Mouse (Mus musculus) bone marrow, adult 2 months (tissue): Measurements from ENCODE around the gene Rrn3. TPM values are rescaled to one million over a fixed set of nuclear protein-coding genes. Genes with fewer than 3 reads are reported as not detected.

Experiments used
- H3K27ac ChIP-seq: fragments of 200-500 bp; 2 replicates; pipeline ENCODE4 v1.5.1; 2012; ENCODE audit warnings: low read depth, mild to moderate bottlenecking, control low read depth, inconsistent platforms, low read length; ENCODE audit not compliant: control insufficient read depth, poor library complexity, insufficient read depth
- H3K4me1 ChIP-seq: fragments of 200-500 bp; 2 replicates; pipeline ENCODE4 v1.6.1; 2011; ENCODE audit warnings: low read length; ENCODE audit not compliant: control insufficient read depth, insufficient read depth
- H3K4me3 ChIP-seq: fragments of 200-500 bp; replicated peaks from 2 replicates; pipeline ENCODE3; 2011; ENCODE audit warnings: mild to moderate bottlenecking, low read depth, low read length, control low read depth; ENCODE audit not compliant: control insufficient read depth
- CTCF ChIP-seq: fragments of 200-500 bp; IDR thresholded peaks from 2 replicates; pipeline ENCODE4 v1.5.1; 2011; ENCODE audit warnings: low read length, control low read depth; ENCODE audit not compliant: control insufficient read depth, insufficient read depth
- POLR2A ChIP-seq: fragments of 200-500 bp; IDR thresholded peaks from 2 replicates; pipeline ENCODE4 v1.6.1; 2011; ENCODE audit warnings: low read depth, mild to moderate bottlenecking, control low read depth, low read length, borderline replicate concordance; ENCODE audit not compliant: control insufficient read depth
- WGBS: fragments of 180-500 bp; shearing (Covaris S2); methylation state at CpG from one replicate; pipeline ENCODE4 v1.1.7; 2018; 5-methylcytosine and 5-hydroxymethylcytosine counted together
- polyA plus RNA-seq: library from polyadenylated mRNA; stranded (reverse); fragments of >200 nt; gene quantifications from 2 replicates; pipeline ENCODE4 v1.2.4, GENCODE M21; 2011; ENCODE audit warnings: low replicate concordance; ENCODE audit not compliant: missing spikeins, insufficient read depth, insufficient read length

Rrn3 gene
- polyA plus RNA-seq, 1 experiment: 20.5 TPM

DNA sequence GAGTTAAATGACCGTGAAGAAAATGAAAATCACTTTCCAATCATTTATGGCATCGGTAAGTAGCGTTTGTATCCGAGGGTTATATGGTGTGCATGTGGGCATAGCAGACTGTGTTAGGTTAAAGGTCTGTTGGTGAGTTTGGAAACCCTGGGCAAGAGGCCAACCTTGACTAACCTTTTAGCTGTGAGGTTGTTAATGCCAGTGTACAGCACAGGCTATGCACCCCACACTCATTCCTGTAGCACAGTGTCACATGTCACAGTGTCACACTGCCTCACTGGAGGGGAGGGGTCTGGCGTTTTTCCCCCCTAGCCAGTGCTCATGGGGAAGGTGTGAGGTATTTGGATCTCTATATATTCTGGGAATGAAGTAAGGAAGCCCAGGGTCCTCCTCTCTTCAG, 51.1 kb downstream of the Rrn3 start:
- Histone ChIP-seq H3K27ac (no peak overlapping the region), H3K4me3 (no peak overlapping the region), H3K4me1 (no peaks in the 10 kb centered on the region)
- 80% methylated on average over 5 of the region's 5 CpGs for WGBS
- no peak for TF ChIP-seq CTCF
- no peak for TF ChIP-seq POLR2A

- Histone ChIP-seq H3K4me3 (no peak overlapping the region), H3K27ac (no peak overlapping the region), H3K4me1 (no peaks in the 10 kb centered on the region)
- WGBS: 91% methylated on average over 5 of the region's 5 CpGs
- no peak for TF ChIP-seq POLR2A
- TF ChIP-seq CTCF: no peak
These were observed 53.9 kb downstream of the Rrn3 start for GRCm38 (mm10) chr16:13834382-13834781.

DNA sequence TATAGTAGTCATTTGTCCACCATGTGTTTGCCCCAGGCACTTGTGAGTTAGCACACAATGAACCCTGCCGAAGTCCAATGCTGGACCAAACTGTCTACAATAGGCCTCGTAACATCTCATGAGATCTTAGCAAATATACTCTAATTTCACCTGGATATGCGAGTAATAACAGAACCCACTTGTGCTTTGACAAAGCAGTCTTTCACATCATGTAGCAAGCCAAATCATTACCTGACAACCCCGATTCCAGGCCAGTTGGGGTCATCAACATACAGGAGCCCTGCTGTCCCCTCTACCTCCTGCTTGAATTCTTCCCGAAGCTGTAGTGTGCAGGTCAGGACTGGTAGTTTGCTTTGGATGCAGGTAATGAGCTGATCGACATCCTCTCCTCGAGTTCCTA, 59.5 kb downstream of the Rrn3 start:
- H3K27ac ChIP-seq: no peak overlapping the region
- no peak for TF ChIP-seq POLR2A
- TF ChIP-seq CTCF: no peak
- 82% methylated on average over 7 of the region's 7 CpGs for WGBS
- H3K4me1 ChIP-seq: no peaks in the 10 kb centered on the region
- H3K4me3 ChIP-seq: no peak overlapping the region

DNA sequence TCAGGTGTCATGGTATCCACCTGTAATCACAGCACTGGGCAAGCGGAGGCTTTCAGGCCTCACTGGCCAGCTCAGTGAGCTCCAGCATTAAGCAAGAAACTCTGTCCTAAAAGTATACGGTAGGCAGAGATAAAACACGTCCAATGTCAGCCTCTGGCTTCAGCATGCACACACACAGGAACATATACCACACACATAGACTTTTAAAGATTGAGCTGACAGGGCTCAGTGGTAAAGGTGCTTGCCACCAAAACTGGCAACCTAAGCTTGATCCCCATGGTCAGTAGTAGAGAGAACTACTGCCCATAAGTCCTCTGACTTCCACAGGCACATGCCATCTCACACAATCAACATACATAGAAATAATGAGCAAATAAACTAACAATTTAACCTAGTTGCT, 60.4 kb downstream of the Rrn3 start:
- H3K4me3 ChIP-seq: no peak overlapping the region
- no peak for TF ChIP-seq CTCF
- TF ChIP-seq POLR2A: no peak
- no peaks in the 10 kb centered on the region for H3K4me1 ChIP-seq
- no peak overlapping the region for H3K27ac ChIP-seq
- 84% methylated on average over 3 of the region's 3 CpGs for WGBS

GRCm38 (mm10) chr16:13845031-13845430, 64.5 kb downstream of the Rrn3 start:
- Histone ChIP-seq H3K27ac (no peak overlapping the region), H3K4me1 (no peaks in the 10 kb centered on the region), H3K4me3 (no peak overlapping the region)
- WGBS: 85% methylated on average over 5 of the region's 5 CpGs
- TF ChIP-seq POLR2A (no peak), CTCF (no peak)

GRCm38 (mm10) chr16:13846675-13847074, 66.2 kb downstream of the Rrn3 start:
- TF ChIP-seq POLR2A (no peak), CTCF (no peak)
- Histone ChIP-seq H3K27ac (no peak overlapping the region), H3K4me1 (no peaks in the 10 kb centered on the region), H3K4me3 (no peak overlapping the region)
- WGBS: 88% methylated on average over 1 of the region's 1 CpGs

DNA sequence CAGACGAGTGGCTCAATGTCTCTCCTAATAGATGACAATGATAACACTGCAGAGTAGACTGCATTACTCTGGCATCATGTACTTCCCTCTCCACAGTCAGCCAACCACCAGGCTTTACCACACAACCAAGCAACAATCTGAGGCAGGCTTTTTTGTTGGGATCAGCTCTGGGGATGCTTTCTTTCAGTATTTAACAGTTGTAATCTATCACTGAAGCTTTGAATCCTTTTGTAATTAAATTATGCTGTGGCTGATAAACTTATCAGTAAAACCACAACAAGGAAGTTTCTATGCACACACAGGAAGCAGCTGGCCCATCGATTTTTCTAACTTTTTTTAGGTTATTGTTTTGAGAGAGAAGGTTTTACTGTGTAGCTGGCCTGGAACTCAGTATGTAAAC, 67.8 kb downstream of the Rrn3 start:
- no peak overlapping the region for H3K27ac ChIP-seq
- no peak for TF ChIP-seq CTCF
- TF ChIP-seq POLR2A: no peak
- no peak overlapping the region for H3K4me3 ChIP-seq
- no peaks in the 10 kb centered on the region for H3K4me1 ChIP-seq
- 6% methylated on average over 2 of the region's 2 CpGs for whole genome bisulfite sequencing

GRCm38 (mm10) chr16:13851446-13851845, 70.9 kb downstream of the Rrn3 start:
- 87% methylated on average over 4 of the region's 4 CpGs for WGBS
- Histone ChIP-seq H3K27ac (no peak overlapping the region), H3K4me3 (no peak overlapping the region), H3K4me1 (no peaks in the 10 kb centered on the region)
- TF ChIP-seq CTCF (no peak), POLR2A (no peak)

GRCm38 (mm10) chr16:13853886-13854285, 73.4 kb downstream of the Rrn3 start:
- TF ChIP-seq CTCF: no peak
- TF ChIP-seq POLR2A: no peak
- H3K27ac ChIP-seq: no peak overlapping the region
- H3K4me3 ChIP-seq: no peak overlapping the region
- 89% methylated on average over 4 of the region's 4 CpGs for WGBS
- no peaks in the 10 kb centered on the region for H3K4me1 ChIP-seq

Other genes with a start within 250 kb of the Rrn3 start
- 6.3 and 9.0 TPM in 2 replicates for gene Parn, start 112.5 kb upstream of the Rrn3 start, polyA plus RNA-seq
- 12.0 and 26.6 TPM in 2 replicates for gene Bfar, start 108.8 kb upstream of the Rrn3 start, polyA plus RNA-seq
- gene 3110001I22Rik, start 108.8 kb upstream of the Rrn3 start, polyA plus RNA-seq: 1.2 and 6.6 TPM in 2 replicates
- 2.2 TPM in 1 of 2 replicates, not detected in the other for gene Pla2g10, start 49.7 kb upstream of the Rrn3 start, polyA plus RNA-seq
- 25.0 and 43.3 TPM in 2 replicates for gene Ntan1, start 38.1 kb downstream of the Rrn3 start, polyA plus RNA-seq
- gene Pdxdc1, start 122.4 kb downstream of the Rrn3 start, polyA plus RNA-seq: 34.1 and 70.8 TPM in 2 replicates
- 2.0 and 3.7 TPM in 2 replicates for gene Mpv17l, start 122.5 kb downstream of the Rrn3 start, polyA plus RNA-seq
- 1.6 TPM in 1 of 2 replicates, not detected in the other for gene 2900011O08Rik, start 205.9 kb downstream of the Rrn3 start, polyA plus RNA-seq
- gene Ifitm7, start 206.2 kb downstream of the Rrn3 start, polyA plus RNA-seq: 3.8 TPM in 1 of 2 replicates, not detected in the other